Mouse (Mus musculus) heart, embryonic 14.5 days (tissue): Measurements from ENCODE around the gene Kdf1. TPM values are rescaled to one million over a fixed set of nuclear protein-coding genes. Genes with fewer than 3 reads are reported as not detected.

Source experiments
- ATAC-seq: fragments of 200-750 bp; cut with Nextera tagmentation; 2 replicates; pipeline ENCODE4 v1.8.0; 2017; ENCODE audit warnings: low read depth, moderate TSS enrichment; ENCODE audit not compliant: insufficient number of reproducible peaks, insufficient read depth, low FRiP score
- H3K27ac ChIP-seq, 2 experiments: fragments of 200-500 bp in 1 of 2; fragments of 300-500 bp in 1 of 2; sonication (generic) in 1 of 2; replicated peaks in 1 of 2; 2 replicates each; pipeline ENCODE4 v1.5.1; 2012 to 2014; ENCODE audit warnings: low read depth in 2 of 2, low read length in 2 of 2, control low read depth in 1 of 2, mild to moderate bottlenecking in 1 of 2, mixed read lengths in 1 of 2; ENCODE audit not compliant: control insufficient read depth in 1 of 2, insufficient read depth in 1 of 2
- H3K27me3 ChIP-seq: fragments of 300-500 bp; sonication (generic); 2 replicates; pipeline ENCODE4 v1.6.1; 2014; ENCODE audit warnings: mild to moderate bottlenecking, low read length, control low read depth; ENCODE audit not compliant: control insufficient read depth, insufficient read depth
- H3K36me3 ChIP-seq: fragments of 300-500 bp; sonication (generic); 2 replicates; pipeline ENCODE4 v1.6.1; 2014; ENCODE audit warnings: mild to moderate bottlenecking, control low read depth, low read length, mixed read lengths; ENCODE audit not compliant: control insufficient read depth, insufficient read depth
- H3K4me1 ChIP-seq, 2 experiments: fragments of 200-500 bp in 1 of 2; fragments of 300-500 bp in 1 of 2; sonication (generic) in 1 of 2; 2 replicates each; pipeline ENCODE4 v1.6.1; 2012 to 2014; ENCODE audit warnings: low read length in 2 of 2, control low read depth in 1 of 2, mixed read lengths in 1 of 2; ENCODE audit not compliant: control insufficient read depth in 2 of 2, insufficient read depth in 2 of 2
- H3K4me2 ChIP-seq: fragments of 300-500 bp; sonication (generic); 2 replicates; pipeline ENCODE4 v1.6.1; 2014; ENCODE audit warnings: mild to moderate bottlenecking, low read length
- H3K4me3 ChIP-seq, 2 experiments: fragments of 200-500 bp in 1 of 2; fragments of 300-500 bp in 1 of 2; sonication (generic) in 1 of 2; 2 replicates each; pipeline ENCODE4 v1.5.1; 2012 to 2014; ENCODE audit warnings: low read length in 2 of 2, mild to moderate bottlenecking in 2 of 2, control low read depth in 1 of 2, low read depth in 1 of 2, moderate library complexity in 1 of 2; ENCODE audit not compliant: control insufficient read depth in 1 of 2, insufficient read depth in 1 of 2
- H3K9ac ChIP-seq: fragments of 300-500 bp; sonication (generic); 2 replicates; pipeline ENCODE4 v1.6.1; 2014; ENCODE audit warnings: mild to moderate bottlenecking, low read length
- H3K9me3 ChIP-seq: fragments of 300-500 bp; sonication (generic); 2 replicates; pipeline ENCODE4 v1.6.1; 2016; ENCODE audit warnings: low read length, control low read depth; ENCODE audit not compliant: control insufficient read depth
- WGBS: fragments of 180-500 bp; shearing (Covaris S2); extraction: QIAGEN DNeasy Blood & Tissue Kit; methylation state at CpG from one replicate; pipeline ENCODE4 v1.1.7; 2014; 5-methylcytosine and 5-hydroxymethylcytosine counted together
- microRNA-seq: library from miRNA; unstranded; fragments of <30 nt; microRNA quantifications from one replicate; pipeline ENCODE4, GENCODE M21; 2016
- polyA plus RNA-seq: library from polyadenylated mRNA; unstranded; fragments of >200 nt; fragmentation: Nextera tagmentation; extraction: Ambion mirVana; gene quantifications from 2 replicates; pipeline ENCODE4 v1.2.1, GENCODE M21; 2014

Kdf1 gene
- polyA plus RNA-seq, 1 experiment from 2014 or later = 0.62 TPM

- WGBS = under 1% methylated on average over 41 of the region's 41 CpGs
- H3K36me3 ChIP-seq = peaks cover 22% of the 10 kb centered on the region
- H3K27me3 ChIP-seq = no peaks in the 10 kb centered on the region
- peak overlapping the region; percentile 87 for H3K9ac ChIP-seq
- peak overlapping the region; percentile 90 for H3K4me2 ChIP-seq
- H3K27ac ChIP-seq = no peak overlapping the region
- peaks cover 6 to 13% of the 10 kb centered on the region in 2 experiments; a peak in 3 of 4 replicates for H3K4me1 ChIP-seq
- peak; percentile 40 for ATAC-seq
- peak overlapping the region; percentile 84 to 91 for H3K4me3 ChIP-seq
- no peaks in the 10 kb centered on the region for H3K9me3 ChIP-seq
Observed at GRCm38 (mm10) chr4:133574843-133575202, 56.1 kb downstream of the Kdf1 start.

- Histone ChIP-seq H3K9me3 (no peaks in the 10 kb centered on the region), H3K9ac (no peak overlapping the region), H3K4me3 (no peak overlapping the region), H3K27me3 (no peaks in the 10 kb centered on the region), H3K27ac (no peak overlapping the region), H3K4me1 (peaks cover 6 to 13% of the 10 kb centered on the region in 2 experiments; a peak in 3 of 4 replicates), H3K4me2 (no peak overlapping the region), H3K36me3 (peaks cover 49% of the 10 kb centered on the region)
- no peak for ATAC-seq
- 81% methylated on average over 12 of the region's 12 CpGs for WGBS
Observed at GRCm38 (mm10) chr4:133577983-133578382, 59.2 kb downstream of the Kdf1 start.

Small RNA genes lying within 50 kb of the gene (microRNA-seq; reads per million reads assigned to microRNA genes)
- gene Gm23158 = not detected

Other genes starting within 250 kb of the Kdf1 start
- gene Tmem222, start 241.2 kb upstream of the Kdf1 start, polyA plus RNA-seq = 54.7 and 57.1 TPM in 2 replicates
- 16.9 and 17.3 TPM in 2 replicates for gene Wdtc1, start 165.5 kb upstream of the Kdf1 start, polyA plus RNA-seq
- gene Slc9a1, start 149.3 kb upstream of the Kdf1 start, polyA plus RNA-seq = 5.6 and 6.5 TPM in 2 replicates
- gene Tent5b, start 38.8 kb upstream of the Kdf1 start, polyA plus RNA-seq = 0.28 and 0.61 TPM in 2 replicates
- gene Trnp1, start 20.4 kb upstream of the Kdf1 start, polyA plus RNA-seq = 1.2 and 1.3 TPM in 2 replicates
- 153 and 164 TPM in 2 replicates for gene Nudc, start 27.0 kb downstream of the Kdf1 start, polyA plus RNA-seq
- gene Nr0b2, start 34.4 kb downstream of the Kdf1 start, polyA plus RNA-seq = 15.8 and 18.7 TPM in 2 replicates
- 5.4 and 6.1 TPM in 2 replicates for gene Gpatch3, start 55.8 kb downstream of the Kdf1 start, polyA plus RNA-seq
- gene Gpn2, start 65.4 kb downstream of the Kdf1 start, polyA plus RNA-seq = 11.2 and 12.5 TPM in 2 replicates
- 0.40 and 1.4 TPM in 2 replicates for gene Sfn, start 83.2 kb downstream of the Kdf1 start, polyA plus RNA-seq
- gene Zdhhc18, start 131.2 kb downstream of the Kdf1 start, polyA plus RNA-seq = 3.4 and 4.7 TPM in 2 replicates
- gene Pigv, start 153.7 kb downstream of the Kdf1 start, polyA plus RNA-seq = 11.6 and 12.1 TPM in 2 replicates
- 28.1 and 28.2 TPM in 2 replicates for gene Arid1a, start 237.8 kb downstream of the Kdf1 start, polyA plus RNA-seq